8 mouse cellular contexts compared by ENCODE assay signal in genomic region chr2:170101132-170101531, GRCm38 (mm10). TPM values are rescaled to one million over a fixed set of nuclear protein-coding genes. Genes with fewer than 3 reads are reported as not detected.
A peak's percentile ranks its signal among the peaks of the same experiment; 100 is the strongest.
DNase-seq lines count a peak whose midpoint lies in the region; ATAC-seq lines count a peak whose summit lies in the region.

No protein-coding gene starts in this region.

- H3K4me3 ChIP-seq in intestine, embryonic 15.5 days (replicated peaks): no peak overlapping the region
- H3K4me3 ChIP-seq in midbrain, embryonic 12.5 days: no peak overlapping the region

- no peaks in the 10 kb centered on the region for H3K36me3 ChIP-seq in intestine, embryonic 15.5 days
- no peaks in the 10 kb centered on the region for H3K36me3 ChIP-seq in midbrain, embryonic 12.5 days

- 3% methylated on average over 12 of the region's 12 CpGs for WGBS in intestine, embryonic 15.5 days
- WGBS in midbrain, embryonic 12.5 days: 4% methylated on average over 12 of the region's 12 CpGs

- intact Hi-C loops in left cerebral cortex, postnatal 10 days (cut with DNase I): loop anchor here (5.0 kb wide), 1 partner anchor 1039 kb away; no protein-coding TSS in a partner anchor

- no peaks in the 10 kb centered on the region for H3K4me1 ChIP-seq in intestine, embryonic 15.5 days (replicated peaks)
- H3K4me1 ChIP-seq in midbrain, embryonic 12.5 days: no peaks in the 10 kb centered on the region

- no peaks in the 10 kb centered on the region for H3K27me3 ChIP-seq in intestine, embryonic 15.5 days (replicated peaks)
- no peaks in the 10 kb centered on the region for H3K27me3 ChIP-seq in midbrain, embryonic 12.5 days

- no peak overlapping the region for H3K9ac ChIP-seq in intestine, embryonic 15.5 days
- no peak overlapping the region for H3K9ac ChIP-seq in midbrain, embryonic 12.5 days (replicated peaks)

- peak; percentile 88 for DNase-seq in adipocyte (ENCODE audit: low spot score)
- peak; percentile 88 to 93 for DNase-seq in cerebellum, postnatal 25 days
- peak; percentile 91 for DNase-seq in gastrocnemius, adult 18-20 months (ENCODE audit: low spot score)
- peak; percentile 81 to 91 for DNase-seq in left cerebral cortex, postnatal 10 days (ENCODE audit: extremely low spot score in 1 of 2, low spot score in 2 of 2)
- DNase-seq in skeletal muscle tissue, adult 2 months (ENCODE audit: low read depth, low spot score): peak; percentile 72
- DNase-seq in yolk sac, embryonic 10.5 days (ENCODE audit: low spot score): peak; percentile 86

- H3K27ac ChIP-seq in intestine, embryonic 15.5 days: no peak overlapping the region
- no peak overlapping the region for H3K27ac ChIP-seq in midbrain, embryonic 12.5 days (replicated peaks)

- no peak overlapping the region for H3K4me2 ChIP-seq in intestine, embryonic 15.5 days (replicated peaks)
- no peak overlapping the region for H3K4me2 ChIP-seq in midbrain, embryonic 12.5 days (replicated peaks)

- ATAC-seq in intestine, embryonic 15.5 days: peak; percentile 64
- peak; percentile 41; the same call in 1 of the 2 replicates for ATAC-seq in midbrain, embryonic 12.5 days (ENCODE audit: low FRiP score, low read depth)

- no peaks in the 10 kb centered on the region for H3K9me3 ChIP-seq in intestine, embryonic 15.5 days
- no peaks in the 10 kb centered on the region for H3K9me3 ChIP-seq in midbrain, embryonic 12.5 days

RNA-seq across cellular contexts. Expression of gene Zfp217, which starts 46.8 kb away (rescaled TPM):
- total RNA-seq in gastrocnemius, adult 18-20 months (2021): 1 to 10 TPM; 3.8 to 5.5 TPM
- 3.3 and 3.7 TPM in 2 replicates for polyA plus RNA-seq in intestine, embryonic 15.5 days (2015; fragmentation: Nextera tagmentation; extraction: Ambion mirVana)
- total RNA-seq in left cerebral cortex, postnatal 10 days (2021): 1 to 10 TPM; 4.1 TPM
- 3.0 and 3.5 TPM in 2 replicates for polyA plus RNA-seq in midbrain, embryonic 12.5 days (2016; fragmentation: Nextera tagmentation; extraction: Ambion mirVana)
